Mouse (Mus musculus): Measurements from ENCODE around the gene Slc16a14.

- no peak for TF ChIP-seq CTCF (conservative IDR thresholded peaks at IDR 0.05; ENCODE audit: low read length)
- TF ChIP-seq POU5F1 (IDR thresholded peaks at IDR 0.05; ENCODE audit: borderline replicate concordance, low read length) = no peak
- TF ChIP-seq NANOG (IDR thresholded peaks at IDR 0.05; ENCODE audit: borderline replicate concordance, low read length) = no peak
These were observed 63.8 kb downstream of the Slc16a14 start for GRCm38 (mm10) chr1:84871131-84871530.
